8 mouse cellular contexts compared by ENCODE assay signal in genomic region chr9:121371346-121371891, GRCm38 (mm10).
DNase-seq lines count a peak whose midpoint lies in the region; ATAC-seq and TF ChIP-seq lines count a peak whose summit lies in the region.

No protein-coding gene starts in this region.

- no peaks in the 10 kb centered on the region for H3K79me3 ChIP-seq in C2C12 (ENCODE audit: low read depth)

- H3K79me2 ChIP-seq in C2C12 (ENCODE audit: control insufficient read depth, insufficient read depth): peaks cover 17% of the 10 kb centered on the region

- ATAC-seq in intestine, embryonic 15.5 days: peak; percentile 97
- peak; percentile 89 for ATAC-seq in liver, embryonic 13.5 days (ENCODE audit: low read depth)

- peak overlapping the region; percentile 37 for H3K9ac ChIP-seq in intestine, embryonic 15.5 days
- peak overlapping the region; percentile 60 for H3K9ac ChIP-seq in liver, embryonic 13.5 days

- no peak for TF ChIP-seq CTCF in C2C12 (IDR thresholded peaks at IDR 0.05; ENCODE audit: control insufficient read depth, insufficient read depth, insufficient read length)
- no peak for TF ChIP-seq CTCF in testis, adult 2 months (IDR thresholded peaks at IDR 0.05; ENCODE audit: control insufficient read depth, insufficient read depth, insufficient replicate concordance, low read depth, low read length)

- DNase-seq in adrenal gland, adult 18-20 months (ENCODE audit: low spot score in 2 of 2): peak; percentile 56 to 64
- peak; percentile 97 for DNase-seq in embryo, embryonic 9.5 days (ENCODE audit: extremely low spot score)
- DNase-seq in heart, adult 11 months: peak; percentile 99
- DNase-seq in liver, embryonic 13.5 days: peak; percentile 40
- DNase-seq in naive thymus-derived CD4-positive, alpha-beta T cell, adult 2 months (ENCODE audit: low read depth): peak; percentile 54

- peaks cover 1% of the 10 kb centered on the region for H3K36me3 ChIP-seq in C2C12 (ENCODE audit: control insufficient read depth, insufficient read depth)
- no peaks in the 10 kb centered on the region for H3K36me3 ChIP-seq in intestine, embryonic 15.5 days
- no peaks in the 10 kb centered on the region for H3K36me3 ChIP-seq in liver, embryonic 13.5 days
- no peaks in the 10 kb centered on the region for H3K36me3 ChIP-seq in testis, adult 2 months (ENCODE audit: control insufficient read depth, insufficient read depth, low read length)

- H3K4me2 ChIP-seq in intestine, embryonic 15.5 days (replicated peaks): peak overlapping the region; percentile 60
- H3K4me2 ChIP-seq in liver, embryonic 13.5 days: peak overlapping the region; percentile 64

- no peak overlapping the region for H3K4me3 ChIP-seq in C2C12 (ENCODE audit: insufficient read depth, poor library complexity, severe bottlenecking)
- H3K4me3 ChIP-seq in intestine, embryonic 15.5 days (replicated peaks): peak overlapping the region; percentile 24
- peak overlapping the region; percentile 40 for H3K4me3 ChIP-seq in liver, embryonic 13.5 days (replicated peaks)
- H3K4me3 ChIP-seq in testis, adult 2 months (ENCODE audit: control insufficient read depth, low read depth, low read length): peak overlapping the region; percentile 37

- H3K4me1 ChIP-seq in intestine, embryonic 15.5 days (replicated peaks): peaks cover 38% of the 10 kb centered on the region
- peaks cover 55% of the 10 kb centered on the region for H3K4me1 ChIP-seq in liver, embryonic 13.5 days (replicated peaks)
- peaks cover 16% of the 10 kb centered on the region for H3K4me1 ChIP-seq in testis, adult 2 months (ENCODE audit: control insufficient read depth, insufficient read depth, low read length)

- H3ac ChIP-seq in C2C12 (ENCODE audit: control insufficient read depth, insufficient read length, low read depth): peak overlapping the region; percentile 38

- H3K27ac ChIP-seq in intestine, embryonic 15.5 days: peak overlapping the region; percentile 85
- peak overlapping the region; percentile 55; the same call in 1 of the 2 replicates for H3K27ac ChIP-seq in liver, embryonic 13.5 days
- H3K27ac ChIP-seq in testis, adult 2 months (ENCODE audit: control insufficient read depth, insufficient read depth, low read depth, low read length): peak overlapping the region; percentile 79

- 1% methylated on average over 18 of the region's 18 CpGs for WGBS in intestine, embryonic 15.5 days
- WGBS in liver, embryonic 13.5 days (ENCODE audit: insufficient replicate concordance): 4% methylated on average over 17 of the region's 18 CpGs

- peak; percentile 55; the same call in 1 of the 2 replicates for TF ChIP-seq POLR2A in testis, adult 2 months (IDR thresholded peaks at IDR 0.05; ENCODE audit: control insufficient read depth, low read depth, low read length)

- no peaks in the 10 kb centered on the region for H3K9me3 ChIP-seq in intestine, embryonic 15.5 days
- H3K9me3 ChIP-seq in liver, embryonic 13.5 days (replicated peaks): no peaks in the 10 kb centered on the region

- H3K27me3 ChIP-seq in C2C12 (ENCODE audit: control insufficient read depth, insufficient read depth, insufficient read length): no peaks in the 10 kb centered on the region
- no peaks in the 10 kb centered on the region for H3K27me3 ChIP-seq in intestine, embryonic 15.5 days (replicated peaks)
- H3K27me3 ChIP-seq in liver, embryonic 13.5 days: no peaks in the 10 kb centered on the region
- H3K27me3 ChIP-seq in testis, adult 2 months (ENCODE audit: control insufficient read depth, insufficient read depth, low read length): no peaks in the 10 kb centered on the region

TF ChIP-seq in C2C12, 6 proteins besides CTCF, POLR2A, EP300 and RAD21:
- TF ChIP-seq USF1 (IDR thresholded peaks at IDR 0.05; ENCODE audit: low read depth) (no peak), MYOD1 (IDR thresholded peaks at IDR 0.05; ENCODE audit: control insufficient read depth, insufficient read length, low read depth) (no peak), MYOG (IDR thresholded peaks at IDR 0.05; ENCODE audit: control insufficient read depth, extremely low read depth, insufficient read length) (no peak), FOSL1 (IDR thresholded peaks at IDR 0.05; ENCODE audit: insufficient read depth, low read length, poor library complexity, severe bottlenecking) (no peak), MAX (IDR thresholded peaks at IDR 0.05) (no peak), CEBPB (IDR thresholded peaks at IDR 0.05; ENCODE audit: low read depth) (no peak)

Comparison
In these comparisons a context has a peak if more than half of its experiments do, and no peak if none do; other contexts are left out.
1. DNase-seq: peak in every context shown above with its lines; median percentile 99 in heart, adult 11 months; 97 in embryo, embryonic 9.5 days; 60 in adrenal gland, adult 18-20 months; 54 in naive thymus-derived CD4-positive, alpha-beta T cell, adult 2 months; 40 in liver, embryonic 13.5 days.